Mouse (Mus musculus) A20 (cell line): Measurements from ENCODE around the gene Fgf22.

ENCODE experiments used
- DNase-seq: peaks from one replicate; pipeline ENCODE4 v3.0.0-alpha.2; 2011; ENCODE audit warnings: low read depth, low spot score

Fgf22 gene

GRCm38 (mm10) chr10:79792339-79793040 is 37.6 kb downstream of the Fgf22 start:
- DNase-seq, result no peak

GRCm38 (mm10) chr10:79793051-79793737 is 38.3 kb downstream of the Fgf22 start, which contains the start of gene Palm:
Palm (plus strand) TSS chr10:79793572.
- DNase-seq, result peak; percentile 83

DNA sequence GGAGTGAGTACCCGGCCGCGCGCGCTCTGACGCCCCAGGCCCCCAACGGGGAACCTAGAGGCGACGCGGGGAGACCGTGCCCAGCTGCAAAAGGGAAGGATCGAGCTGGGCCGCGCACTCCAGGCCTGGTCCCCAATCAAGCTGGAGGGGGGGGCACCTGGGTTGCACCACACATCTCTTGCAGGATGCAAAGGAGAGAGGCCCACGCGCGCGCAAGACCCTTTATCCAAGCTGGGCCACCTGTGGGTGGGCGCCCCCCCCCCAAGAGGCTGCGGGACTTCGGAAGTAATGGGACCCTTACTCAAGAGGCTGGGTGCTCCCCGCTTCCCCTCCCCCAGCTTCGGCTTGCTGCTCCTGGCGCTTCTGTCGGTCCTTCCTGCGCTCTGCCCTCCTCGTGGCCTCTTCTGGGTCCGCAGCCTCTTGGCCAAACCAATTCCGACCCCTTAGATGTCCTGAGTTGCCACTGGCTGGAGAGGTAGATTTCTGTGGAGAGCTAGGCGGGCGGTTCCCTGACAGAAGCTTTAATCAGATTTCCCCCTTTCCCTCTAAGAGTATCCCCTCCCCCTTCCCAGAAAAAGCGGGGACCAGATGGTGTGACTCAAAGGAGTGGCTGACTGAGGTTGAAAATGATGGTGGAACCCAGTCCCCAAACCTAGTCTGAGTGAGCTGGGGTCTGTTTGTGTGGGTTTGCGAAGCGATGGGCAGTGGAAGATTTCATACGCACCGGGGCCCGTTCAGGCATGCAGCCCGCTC is 39.0 kb downstream of the Fgf22 start:
- DNase-seq, result no peak

DNA sequence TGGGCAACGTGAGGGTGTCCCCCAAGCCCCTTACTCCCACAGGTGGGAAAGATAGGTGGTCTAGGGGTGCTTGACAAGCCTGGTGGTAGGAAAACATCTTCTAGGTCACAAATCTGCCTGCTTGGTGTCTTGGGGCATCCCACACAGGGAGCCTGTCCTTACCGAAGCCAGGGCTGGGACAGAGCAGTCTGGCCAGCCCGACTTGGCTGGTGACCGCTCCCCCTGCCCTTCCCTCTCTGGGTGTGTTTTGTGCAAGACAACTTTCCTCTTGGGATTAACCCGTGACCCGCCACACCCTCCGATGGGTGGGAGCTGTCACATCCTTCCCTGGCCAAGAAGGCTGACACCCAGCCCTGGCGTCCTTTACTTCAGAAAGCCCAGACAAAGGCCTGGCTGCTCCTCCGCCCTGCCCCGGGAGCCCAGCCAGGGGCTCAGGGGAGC is 39.6 kb downstream of the Fgf22 start:
- DNase-seq, result no peak

DNA sequence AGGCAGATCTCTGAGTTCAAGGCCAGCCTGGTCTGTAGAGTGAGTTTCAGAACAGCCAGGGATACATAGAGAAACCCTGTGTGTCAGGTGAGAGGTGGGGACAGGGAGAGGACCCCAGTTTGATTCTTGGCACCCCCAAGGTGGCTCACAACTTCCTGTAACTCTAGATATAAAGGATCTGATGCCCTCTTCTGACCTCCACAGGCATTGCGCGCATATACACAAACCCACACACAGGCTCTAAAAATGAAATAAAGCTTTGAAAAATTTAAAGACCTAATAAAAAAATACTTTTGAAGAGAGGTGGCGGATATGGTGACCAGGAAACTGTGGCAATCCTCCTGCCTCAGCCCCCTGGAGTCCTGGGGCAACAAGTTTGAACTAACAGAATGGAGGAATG is 41.0 kb downstream of the Fgf22 start:
- DNase-seq, result peak; percentile 47

- DNase-seq, result peak; percentile 67
These were observed 42.5 kb downstream of the Fgf22 start for GRCm38 (mm10) chr10:79797326-79797725.

DNA sequence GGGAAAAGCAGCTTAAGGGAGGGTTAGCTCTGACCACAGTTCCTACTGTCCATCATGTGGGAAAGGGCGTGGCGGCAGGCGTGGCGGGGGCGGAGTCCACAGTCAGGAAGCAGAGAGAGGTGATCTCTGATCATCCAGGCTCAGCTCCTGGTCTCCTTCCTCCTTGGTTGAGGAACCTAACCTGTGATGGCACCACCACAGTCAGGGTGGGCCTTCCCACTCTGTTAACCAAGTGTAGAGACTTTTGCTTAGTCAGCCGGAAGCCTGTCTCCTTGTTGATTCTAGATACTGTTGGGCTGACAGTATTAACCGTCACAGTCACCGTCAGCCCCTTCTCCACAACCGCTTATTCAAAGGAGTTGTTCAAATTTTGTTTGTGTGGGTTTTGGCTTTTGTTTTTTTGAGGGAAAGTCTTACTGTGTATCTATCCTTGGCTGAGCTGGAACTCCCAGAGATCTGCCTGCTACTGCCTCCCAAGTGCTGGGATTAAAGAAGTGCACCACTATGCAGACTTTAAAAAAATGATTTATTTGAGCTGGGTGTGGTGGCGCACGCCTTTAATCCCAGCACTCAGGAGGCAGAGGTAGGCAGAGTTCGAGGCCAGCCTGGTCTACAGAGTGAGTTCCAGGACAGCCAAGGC is 43.5 kb downstream of the Fgf22 start:
- DNase-seq, result peak; percentile 80

- no peak for DNase-seq
These were observed 45.6 kb downstream of the Fgf22 start for GRCm38 (mm10) chr10:79800508-79800907.

- DNase-seq, result no peak
These were observed 47.0 kb downstream of the Fgf22 start for GRCm38 (mm10) chr10:79801837-79802236.

DNA sequence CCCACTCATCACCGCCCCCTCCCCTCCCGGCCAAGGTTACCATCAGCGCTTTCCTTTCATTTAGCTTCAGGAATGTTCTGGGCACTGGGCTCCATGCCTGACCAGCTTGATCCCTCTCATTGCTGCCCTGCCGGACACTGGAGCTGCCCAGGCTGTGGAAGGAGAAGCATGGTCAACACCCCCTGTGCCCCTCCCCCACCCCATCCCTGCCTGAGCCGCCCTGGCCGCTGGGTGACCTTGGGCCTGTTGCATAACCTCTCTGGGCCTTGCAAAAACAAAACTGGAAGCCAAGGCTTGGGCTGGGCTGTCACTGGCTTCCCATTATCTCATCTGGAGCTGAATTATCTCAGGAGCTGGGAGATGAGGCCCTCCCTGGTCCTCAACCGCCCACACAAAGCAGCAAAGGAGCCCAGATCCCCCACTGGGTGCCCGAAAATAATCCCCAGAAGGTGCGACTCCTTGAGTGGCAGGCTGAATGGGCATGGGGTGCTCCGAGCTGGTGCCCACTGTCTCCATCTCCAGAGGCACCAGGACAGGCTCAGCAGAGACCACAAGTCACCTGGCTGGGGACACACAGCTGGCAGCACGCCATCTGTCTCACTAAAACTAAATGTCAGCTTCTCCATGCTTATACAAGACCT is 47.6 kb downstream of the Fgf22 start:
- no peak for DNase-seq

DNA sequence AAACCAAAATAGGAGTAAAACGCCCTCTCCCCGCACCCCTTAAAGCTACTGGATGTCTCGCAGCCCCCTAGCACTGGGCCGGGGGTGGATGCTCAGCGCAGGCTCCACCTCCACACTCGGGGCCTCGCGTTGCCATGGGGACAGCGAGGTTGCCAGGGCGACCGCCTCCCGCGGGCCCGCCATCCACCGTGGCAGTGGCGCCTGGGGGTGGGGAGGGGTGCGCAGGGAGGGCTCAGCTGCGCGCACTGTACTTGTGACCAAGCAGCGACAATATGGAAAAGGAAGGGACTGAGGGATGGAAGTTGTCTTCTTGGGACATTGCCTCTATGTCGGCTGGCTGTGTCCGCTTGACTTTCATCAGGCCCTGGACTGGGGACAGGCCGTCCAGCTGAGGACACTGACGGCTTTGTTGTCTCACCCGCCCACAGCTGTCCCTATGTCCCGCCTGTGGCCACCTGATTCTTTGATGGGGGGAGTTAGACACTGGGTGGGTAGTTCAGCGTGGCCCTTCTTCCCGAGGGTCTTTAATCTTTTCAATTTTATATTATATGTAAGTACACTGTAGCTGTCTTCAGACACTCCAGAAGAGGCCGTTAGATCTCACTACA is 48.9 kb downstream of the Fgf22 start:
- DNase-seq, result no peak

DNA sequence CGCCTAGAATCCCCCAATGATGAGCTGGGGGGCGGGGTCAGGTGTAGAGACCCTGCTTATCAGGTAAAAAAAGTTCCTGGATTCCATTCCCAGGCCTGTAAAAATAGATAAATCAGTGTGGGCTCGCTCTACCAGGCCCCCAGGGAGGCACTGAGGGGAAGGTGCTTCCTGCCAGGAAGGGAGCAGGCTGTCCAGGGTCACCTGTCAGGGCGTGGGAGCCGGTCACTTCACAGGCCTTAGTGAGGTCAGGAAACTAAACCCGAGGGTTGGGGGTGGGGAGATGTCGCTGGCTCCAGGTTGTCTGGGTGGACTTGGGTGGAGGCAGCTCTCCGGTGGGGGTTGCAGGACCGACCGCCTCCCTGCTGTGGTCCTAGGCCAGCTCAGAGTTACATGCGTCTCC is 50.8 kb downstream of the Fgf22 start:
- DNase-seq, result no peak

GRCm38 (mm10) chr10:79806331-79806730 is 51.5 kb downstream of the Fgf22 start:
- no peak for DNase-seq

- DNase-seq, result peak; percentile 23
These were observed 52.1 kb downstream of the Fgf22 start for GRCm38 (mm10) chr10:79806972-79807371.

- DNase-seq, result no peak
These were observed 53.0 kb downstream of the Fgf22 start for GRCm38 (mm10) chr10:79807826-79808225.
